Mouse (Mus musculus) lung, adult 18-20 months (tissue): ENCODE results near the gene Rab20.
A peak's percentile ranks its signal among the peaks of the same experiment; 100 is the strongest.

ENCODE experiments used
- DNase-seq, 2 experiments: peaks; one replicate each; pipeline ENCODE4 v3.0.0; 2022; ENCODE audit warnings: mixed read lengths in 2 of 2

Rab20 gene

GRCm38 (mm10) chr8:11452559-11452958 lies 26.0 kb downstream of the Rab20 start:
- DNase-seq: no peak

GRCm38 (mm10) chr8:11452152-11452551 lies 26.4 kb downstream of the Rab20 start:
- no peak for DNase-seq

DNA sequence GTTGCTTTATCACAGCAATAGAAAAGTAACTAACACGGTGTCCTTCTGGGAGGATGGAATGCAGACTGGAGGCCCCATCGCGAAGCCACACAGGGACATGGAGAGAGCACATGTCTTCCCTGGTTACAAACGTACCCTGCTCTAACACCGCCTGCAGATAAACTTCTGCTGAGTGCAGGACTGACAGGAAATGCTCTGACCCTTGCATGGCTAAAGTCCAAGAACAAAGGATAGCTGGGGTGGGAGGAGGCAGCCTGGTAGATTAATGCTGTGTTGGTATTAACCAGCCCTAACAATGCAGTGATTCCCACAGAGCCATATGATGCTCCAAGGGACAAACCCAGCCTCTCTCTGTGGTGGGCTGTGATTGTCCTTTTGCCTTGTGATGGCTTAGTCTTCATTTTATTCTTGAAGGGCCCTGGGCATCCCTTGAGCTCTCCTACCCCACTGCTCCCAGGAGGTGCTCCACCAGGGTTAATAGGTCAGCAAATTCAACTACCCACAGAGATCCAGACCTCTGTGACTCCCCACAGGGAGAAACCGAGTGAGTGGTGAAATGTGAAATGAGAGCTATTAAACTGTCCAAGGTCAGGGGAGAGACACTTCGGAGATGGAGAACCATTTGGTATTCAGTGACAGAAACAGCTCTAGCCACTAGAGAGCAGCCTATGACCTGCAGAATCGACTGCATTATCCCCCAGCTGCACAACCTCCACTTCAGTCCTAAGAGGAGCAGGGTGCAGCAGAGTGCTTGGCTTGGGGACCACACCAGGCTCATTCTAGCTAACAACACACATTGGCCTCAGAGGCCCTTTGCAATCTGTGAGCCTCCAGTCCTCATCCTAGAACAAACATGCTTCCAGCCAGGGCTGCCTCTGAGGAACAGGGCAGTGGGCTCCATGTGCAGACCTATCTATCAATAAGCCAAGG lies 28.1 kb downstream of the Rab20 start:
- no peak for DNase-seq

DNA sequence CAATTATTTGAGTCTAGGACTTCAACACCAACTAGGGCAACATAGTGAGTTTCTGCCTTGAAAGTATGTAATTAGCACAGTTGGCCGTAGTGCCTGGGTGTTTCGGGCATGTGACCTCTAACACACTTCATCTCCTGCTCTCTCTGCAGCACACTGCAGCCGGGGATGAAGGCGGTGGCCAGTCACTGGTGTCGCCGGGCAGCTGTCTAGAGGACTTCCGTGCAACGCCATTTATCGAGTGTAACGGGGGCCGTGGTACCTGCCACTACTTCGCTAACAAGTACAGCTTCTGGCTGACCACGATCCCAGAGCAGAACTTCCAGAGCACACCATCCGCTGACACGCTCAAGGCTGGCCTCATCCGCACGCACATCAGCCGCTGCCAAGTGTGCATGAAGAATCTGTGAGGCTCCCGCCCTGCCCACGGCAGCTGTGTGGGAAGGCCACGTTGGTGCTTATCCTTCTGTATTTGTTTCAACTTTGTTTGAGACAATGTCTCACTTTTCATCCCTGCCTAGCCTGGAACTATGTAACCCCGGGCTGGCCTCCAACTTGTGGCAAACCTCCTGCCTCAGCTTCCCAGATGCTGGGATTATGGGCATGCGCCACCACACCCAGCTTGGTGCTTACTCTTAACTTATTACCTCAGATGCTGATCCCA lies 30.5 kb downstream of the Rab20 start:
- DNase-seq: no peak

DNA sequence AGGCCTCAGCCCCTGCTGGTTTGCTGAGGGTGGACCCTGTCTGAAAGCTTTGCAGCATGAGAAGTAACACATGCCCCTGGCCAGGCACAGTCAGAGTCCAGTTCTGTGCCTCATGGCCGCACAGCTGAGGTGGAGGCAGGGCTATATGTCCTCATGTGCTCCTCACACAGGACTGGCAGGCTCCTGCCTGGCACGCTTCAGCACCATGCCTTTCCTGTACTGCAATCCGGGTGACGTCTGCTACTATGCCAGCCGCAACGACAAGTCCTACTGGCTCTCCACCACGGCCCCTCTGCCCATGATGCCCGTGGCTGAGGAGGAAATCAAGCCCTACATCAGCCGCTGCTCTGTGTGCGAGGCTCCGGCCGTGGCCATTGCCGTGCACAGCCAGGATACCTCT lies 32.7 kb downstream of the Rab20 start:
- no peak for DNase-seq

- DNase-seq: no peak
Measured at GRCm38 (mm10) chr8:11444216-11444615, 34.3 kb downstream of the Rab20 start.

DNA sequence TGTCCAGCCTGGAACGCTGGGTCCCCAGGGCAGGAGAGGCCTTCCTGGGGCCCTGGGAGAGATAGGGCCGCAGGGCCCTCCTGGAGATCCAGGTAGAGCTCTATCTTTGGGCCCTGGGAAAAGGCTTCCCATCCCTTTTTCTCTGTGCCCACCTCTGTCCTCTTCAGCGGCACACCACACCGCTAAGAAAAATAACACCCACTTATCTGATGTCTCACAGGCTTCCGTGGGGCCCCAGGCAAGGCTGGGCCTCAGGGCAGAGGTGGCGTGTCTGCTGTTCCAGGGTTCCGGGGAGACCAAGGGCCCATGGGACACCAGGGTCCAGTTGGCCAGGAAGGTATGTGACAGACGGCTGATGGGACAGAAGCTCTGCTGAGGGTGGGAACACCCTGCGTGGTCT lies 34.9 kb downstream of the Rab20 start:
- no peak for DNase-seq

- DNase-seq: no peak
Measured at GRCm38 (mm10) chr8:11441291-11441690, 37.2 kb downstream of the Rab20 start.

GRCm38 (mm10) chr8:11437862-11438261 lies 40.6 kb downstream of the Rab20 start:
- no peak for DNase-seq

DNA sequence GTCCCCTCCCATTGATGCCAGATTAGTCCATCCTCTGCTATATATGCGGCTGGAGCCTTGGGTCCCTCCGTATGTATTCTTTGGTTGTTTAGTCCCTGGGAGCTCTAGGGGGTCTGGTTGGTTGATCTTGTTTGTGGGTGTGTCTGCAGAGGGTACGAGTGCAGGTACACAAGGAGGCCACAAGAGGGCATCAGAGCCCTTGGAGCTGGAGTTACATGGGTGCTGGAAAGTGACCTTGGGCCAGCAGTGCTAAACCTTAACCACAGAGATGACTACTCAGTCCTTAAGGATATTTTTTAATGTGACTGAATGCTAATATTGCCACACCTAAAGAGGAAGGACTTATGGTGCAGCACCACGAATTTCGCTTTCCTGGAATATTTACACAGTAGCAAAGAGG lies 47.8 kb downstream of the Rab20 start:
- DNase-seq: no peak

- DNase-seq: no peak
Measured at GRCm38 (mm10) chr8:11423091-11423490, 55.4 kb downstream of the Rab20 start.

GRCm38 (mm10) chr8:11421968-11422367 lies 56.5 kb downstream of the Rab20 start:
- DNase-seq: no peak

GRCm38 (mm10) chr8:11421105-11421504 lies 57.4 kb downstream of the Rab20 start:
- DNase-seq: peak in 1 of 2 experiments; percentile 50

GRCm38 (mm10) chr8:11419645-11420044 lies 58.9 kb downstream of the Rab20 start:
- peak; percentile 40 to 53 for DNase-seq

- DNase-seq: peak in 1 of 2 experiments; percentile 50
Measured at GRCm38 (mm10) chr8:11419232-11419631, 59.3 kb downstream of the Rab20 start.

GRCm38 (mm10) chr8:11417762-11418161 lies 60.7 kb downstream of the Rab20 start:
- DNase-seq: peak in 1 of 2 experiments; percentile 39

DNA sequence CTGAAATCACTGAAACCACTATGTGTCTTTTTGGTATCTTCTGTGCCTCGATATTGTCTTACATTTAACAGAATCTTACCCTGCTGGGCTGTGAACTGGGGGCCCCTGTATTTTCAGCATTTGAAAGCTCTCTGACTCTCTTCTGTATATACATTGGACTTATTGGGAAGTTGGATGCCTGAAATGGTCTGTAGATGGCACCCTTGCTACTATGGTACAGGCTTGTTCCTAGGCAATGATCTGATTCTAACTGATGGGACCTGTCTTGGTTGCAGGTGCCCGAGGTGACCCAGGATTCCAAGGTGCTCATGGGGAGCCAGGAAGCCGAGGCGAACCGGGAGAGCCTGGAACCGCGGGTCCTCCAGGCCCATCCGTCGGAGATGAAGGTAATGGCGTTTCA lies 63.4 kb downstream of the Rab20 start:
- DNase-seq: no peak

DNA sequence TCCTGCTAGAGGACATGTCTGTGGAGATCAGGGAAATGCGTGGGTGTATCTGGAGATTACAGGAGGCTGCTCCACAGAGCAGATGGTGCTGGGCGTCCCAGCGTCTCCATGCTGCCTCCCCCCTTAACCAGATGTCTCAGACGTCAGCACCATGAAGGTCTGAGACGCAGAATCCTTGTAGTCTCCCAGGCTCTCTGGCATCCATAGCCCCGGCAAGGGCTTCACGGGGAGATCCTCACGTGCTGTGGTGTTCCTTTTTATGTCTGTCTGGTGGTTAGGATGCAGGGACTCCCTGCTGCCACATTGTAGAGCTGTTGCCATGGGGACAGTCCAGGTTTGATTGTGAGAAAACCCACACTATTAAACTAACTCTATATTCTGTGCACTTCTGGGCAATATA lies 64.2 kb downstream of the Rab20 start:
- no peak for DNase-seq

DNA sequence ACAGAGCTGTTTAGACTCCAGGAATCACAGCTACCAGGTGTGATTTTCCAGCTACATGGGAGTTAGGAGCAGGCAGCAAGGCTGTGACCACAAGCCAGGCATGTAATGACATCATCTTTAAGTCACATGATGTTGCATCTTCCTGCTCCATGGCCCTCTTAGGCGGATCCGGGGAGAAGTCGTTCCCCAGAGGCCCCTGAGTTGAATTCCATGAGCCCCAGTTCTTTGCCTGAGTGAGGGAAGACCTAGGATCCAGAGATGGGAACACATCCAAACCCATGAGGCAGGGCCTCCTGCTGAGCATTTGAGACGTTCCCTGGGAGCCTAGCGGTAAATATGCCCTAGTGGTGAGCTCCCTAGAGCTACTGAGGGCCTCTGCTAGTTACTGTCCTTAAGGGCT lies 66.1 kb downstream of the Rab20 start:
- peak in 1 of 2 experiments; percentile 22 for DNase-seq

- peak in 1 of 2 experiments; percentile 38 for DNase-seq
Measured at GRCm38 (mm10) chr8:11411504-11412124, 66.9 kb downstream of the Rab20 start.

- DNase-seq: peak; percentile 77 to 84
Measured at GRCm38 (mm10) chr8:11405722-11406481, 72.6 kb downstream of the Rab20 start.

- DNase-seq: no peak
Measured at GRCm38 (mm10) chr8:11404614-11405013, 73.9 kb downstream of the Rab20 start.

DNA sequence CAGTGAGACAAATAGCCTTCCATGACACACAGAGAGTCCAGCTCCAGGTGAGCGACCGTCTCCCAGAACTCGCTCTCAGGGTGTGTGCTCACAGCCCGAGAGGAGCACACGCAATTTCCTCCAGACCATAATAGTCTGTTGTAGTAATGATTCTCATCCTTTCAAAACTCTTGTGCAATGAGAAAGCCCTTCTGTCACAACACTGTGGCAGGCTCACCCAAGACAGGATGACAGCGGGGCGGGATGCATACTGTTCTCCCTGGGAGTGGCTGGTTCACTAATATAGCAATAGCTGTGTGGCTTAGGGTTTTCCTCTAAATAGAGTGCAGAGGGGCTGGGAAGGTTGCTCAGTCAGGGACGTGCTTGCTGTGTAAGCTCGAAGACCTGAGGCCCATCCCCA lies 74.7 kb downstream of the Rab20 start:
- DNase-seq: no peak
